Mouse (Mus musculus) right cerebral cortex, postnatal 36 days (tissue): ENCODE measurements around the gene Rnf17.

Source experiments
- DNase-seq, 2 experiments: peaks; one replicate each; pipeline ENCODE4 v3.0.0; 2022; ENCODE audit warnings: low spot score in 2 of 2, mixed read lengths in 1 of 2

Rnf17 gene

DNA sequence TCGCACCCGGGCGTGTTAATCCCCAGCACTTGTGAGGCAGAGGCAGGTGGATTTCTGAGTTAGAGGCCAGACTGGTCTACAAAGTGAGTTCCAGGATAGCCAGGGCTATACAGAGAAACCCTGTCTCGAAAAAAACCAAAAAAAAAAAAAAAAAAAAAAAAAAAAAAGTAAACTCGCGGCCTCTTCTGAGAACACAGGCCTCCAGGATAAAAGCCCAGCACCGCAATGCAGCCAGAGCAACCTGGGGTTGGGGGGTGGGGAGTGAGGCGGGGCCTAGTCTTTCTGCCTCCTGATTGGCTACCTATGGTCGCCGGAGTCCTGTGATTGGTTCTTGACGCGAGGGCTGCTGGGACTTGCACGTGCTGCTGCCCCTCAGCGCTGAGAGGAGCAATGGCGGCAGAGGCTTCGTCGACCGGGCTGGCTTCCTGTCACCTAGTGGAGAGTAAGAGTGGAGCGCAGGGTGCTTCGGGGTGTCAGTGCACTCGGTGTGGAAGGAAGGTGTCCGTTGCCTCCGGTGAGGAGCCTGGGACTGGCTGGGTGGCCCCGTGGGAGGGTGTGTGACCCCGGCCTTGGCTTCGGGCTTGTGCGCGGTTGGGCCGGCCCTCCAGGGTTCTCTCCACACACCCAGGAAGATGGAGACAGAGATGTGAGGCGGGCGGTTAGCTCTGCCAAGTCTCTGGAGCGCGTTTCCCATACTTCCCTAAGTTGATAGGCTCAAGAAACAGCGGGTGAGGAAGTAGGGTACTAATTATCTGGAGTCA is at the start of gene Rnf17:
Gene Rnf17 (plus strand): TSS at position 271 of the 761 bp plus-strand sequence.
- no peak for DNase-seq

DNA sequence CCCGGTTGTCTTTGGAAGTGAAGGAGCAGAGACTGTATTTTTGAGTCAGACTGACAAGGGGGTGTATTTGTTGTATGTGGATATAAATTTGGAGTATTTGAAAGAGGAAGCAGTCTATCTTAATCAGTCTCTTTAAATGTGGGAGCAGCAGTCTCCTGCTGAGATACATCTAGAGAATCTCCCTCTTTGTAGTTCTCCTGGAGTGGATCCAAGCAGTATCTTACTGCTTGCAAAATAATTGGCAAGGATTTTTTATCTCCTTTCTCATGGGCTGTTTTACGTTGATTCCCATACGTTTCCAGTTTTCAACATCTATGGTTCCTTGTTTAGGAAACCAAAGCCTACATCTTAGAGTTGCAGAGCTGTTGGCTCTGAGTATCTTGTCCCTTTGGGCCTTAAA is 47.6 kb upstream of the Rnf17 start:
- DNase-seq, result no peak

DNA sequence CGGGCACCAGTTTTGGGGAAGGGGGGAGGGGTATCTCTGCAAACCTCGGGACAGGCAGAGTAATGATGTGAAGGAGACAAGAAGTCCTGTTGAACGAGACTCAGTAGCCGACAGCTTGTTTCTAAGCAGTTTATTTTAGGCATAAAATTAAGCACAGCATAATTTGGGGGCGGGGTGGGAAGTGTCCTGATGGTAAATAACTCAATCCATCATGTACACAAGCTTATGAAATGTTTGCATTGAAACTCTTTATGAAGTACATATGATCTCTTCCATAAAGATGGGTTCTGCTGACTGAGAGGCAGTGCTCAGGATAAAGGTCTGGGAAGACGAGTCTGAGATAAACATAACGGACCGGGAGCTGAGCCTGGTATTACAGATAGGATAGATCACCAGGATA is 47.0 kb upstream of the Rnf17 start:
- DNase-seq, result no peak

DNA sequence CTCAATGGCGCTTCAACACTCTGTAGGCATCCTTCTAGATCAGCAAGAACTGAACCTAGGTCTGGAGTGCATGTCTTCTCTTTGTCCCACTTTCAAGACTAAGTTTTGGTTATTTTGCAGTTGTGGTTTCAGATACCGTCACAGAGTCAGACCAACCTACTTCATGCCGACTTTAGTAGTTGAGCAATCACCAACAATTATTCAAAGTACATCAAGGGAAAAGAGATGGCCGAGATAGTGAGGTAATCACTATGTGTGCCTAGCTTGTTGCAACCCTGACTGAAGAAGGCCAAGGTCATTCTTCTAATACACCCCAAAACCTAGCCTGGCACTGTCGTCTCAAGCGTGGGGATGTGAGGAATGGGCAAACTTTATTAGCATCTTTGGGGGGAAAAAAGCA is 46.2 kb upstream of the Rnf17 start:
- DNase-seq, result no peak

DNA sequence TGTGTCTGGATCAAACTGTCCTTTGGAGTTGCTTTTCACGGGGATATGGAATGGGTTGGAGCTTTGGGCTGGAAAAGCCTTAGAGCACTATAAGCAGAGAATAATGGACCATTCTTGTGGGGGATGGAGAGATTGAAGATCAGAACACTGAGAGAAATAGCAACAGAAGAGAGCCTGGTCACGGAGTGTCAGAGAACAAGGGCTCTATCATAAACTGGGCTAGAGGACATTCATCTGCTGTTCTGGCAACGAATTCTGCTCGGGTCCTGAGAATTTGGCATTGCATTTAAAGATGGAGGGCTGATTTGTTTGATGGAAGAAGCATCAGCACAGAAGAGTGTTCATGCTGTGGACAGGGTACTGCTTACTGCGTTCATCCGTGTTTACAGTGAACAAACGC is 44.0 kb upstream of the Rnf17 start:
- no peak for DNase-seq

DNA sequence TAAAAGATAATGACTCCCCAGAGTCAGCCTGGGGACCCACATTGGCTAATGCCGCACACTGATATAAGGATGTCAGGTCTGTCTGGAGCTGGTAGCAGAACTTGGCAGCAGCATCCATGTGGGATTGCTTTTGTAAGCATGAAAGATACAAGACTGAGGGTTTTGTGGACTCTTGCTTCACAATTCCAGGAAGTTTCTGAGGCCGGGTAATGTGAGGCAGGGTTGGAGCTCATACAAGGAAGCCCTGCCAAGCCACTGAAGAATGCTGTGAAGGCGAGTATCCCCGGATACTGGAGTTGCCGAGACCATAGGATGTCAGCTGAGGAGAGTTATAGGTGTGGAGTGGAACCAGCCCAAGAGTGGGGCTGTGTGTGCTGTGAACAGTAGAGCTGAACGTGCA is 43.2 kb upstream of the Rnf17 start:
- no peak for DNase-seq

DNA sequence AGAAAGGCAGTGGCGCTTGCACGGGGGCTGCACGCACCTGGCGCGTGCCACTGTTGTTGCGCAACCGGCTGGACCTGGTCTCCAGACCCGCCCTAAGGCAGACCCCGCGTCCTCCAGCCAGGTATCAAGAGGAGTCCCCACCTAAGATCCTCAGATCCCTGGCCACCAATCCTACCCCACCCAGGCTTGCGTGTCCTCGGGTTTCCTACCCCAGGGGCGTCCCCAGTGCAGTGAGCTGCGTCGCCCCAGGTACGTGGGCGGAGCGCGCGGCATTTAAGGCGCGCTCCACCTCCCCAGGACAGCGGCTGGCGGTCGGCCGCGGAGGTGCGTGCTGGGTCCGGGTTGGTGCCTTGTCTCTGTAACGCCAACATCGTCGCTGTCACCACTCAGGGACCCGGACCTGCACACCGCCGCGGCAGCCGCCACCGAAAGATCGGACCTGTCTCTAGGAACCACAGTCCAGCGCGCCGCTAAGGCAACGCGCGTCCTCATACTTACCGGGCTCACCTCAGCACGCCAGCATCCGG is 37.6 kb upstream of the Rnf17 start, which contains the start of gene Atp12a:
Gene Atp12a (plus strand): TSS at position 358 of the 527 bp plus-strand sequence.
- DNase-seq, result no peak

DNA sequence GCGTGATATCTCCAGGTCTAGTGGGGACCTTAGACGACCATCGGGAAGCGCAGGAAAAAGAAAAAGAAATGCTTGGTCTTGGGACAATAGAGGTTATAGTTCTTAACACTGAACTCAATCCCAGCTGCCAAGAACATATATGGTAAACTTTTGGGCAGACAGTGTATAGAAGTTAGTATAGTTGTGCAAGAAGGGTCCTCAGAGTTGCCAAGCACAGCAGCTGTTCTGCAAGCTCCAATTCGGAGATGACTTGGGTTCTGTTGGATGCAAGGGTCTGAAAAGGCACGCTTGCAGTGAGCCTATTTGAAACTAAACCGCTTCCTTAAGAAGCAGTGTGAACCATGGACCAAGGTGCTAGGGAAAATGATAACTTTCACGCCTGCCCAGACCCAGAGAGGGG is 37.1 kb upstream of the Rnf17 start:
- DNase-seq, result no peak

DNA sequence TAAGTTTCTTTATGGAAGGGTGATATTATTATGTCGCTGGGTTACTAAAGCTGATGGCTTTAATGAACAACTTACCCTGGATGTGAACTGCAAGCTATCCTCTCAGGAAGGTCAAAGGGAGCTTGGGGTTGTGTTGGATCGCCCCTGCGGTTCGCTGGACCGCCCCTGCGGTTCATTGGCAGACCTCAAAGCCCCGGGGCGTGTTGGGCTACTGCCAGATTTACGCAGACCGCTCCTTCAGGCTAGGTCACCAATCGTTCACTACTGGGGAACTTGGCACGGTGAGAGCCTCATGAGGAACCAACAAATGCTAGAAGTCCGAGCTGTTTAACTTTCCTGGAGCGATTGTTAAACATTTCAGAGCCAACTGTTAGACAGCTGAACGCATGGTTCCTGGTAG is 35.7 kb upstream of the Rnf17 start:
- no peak for DNase-seq

DNA sequence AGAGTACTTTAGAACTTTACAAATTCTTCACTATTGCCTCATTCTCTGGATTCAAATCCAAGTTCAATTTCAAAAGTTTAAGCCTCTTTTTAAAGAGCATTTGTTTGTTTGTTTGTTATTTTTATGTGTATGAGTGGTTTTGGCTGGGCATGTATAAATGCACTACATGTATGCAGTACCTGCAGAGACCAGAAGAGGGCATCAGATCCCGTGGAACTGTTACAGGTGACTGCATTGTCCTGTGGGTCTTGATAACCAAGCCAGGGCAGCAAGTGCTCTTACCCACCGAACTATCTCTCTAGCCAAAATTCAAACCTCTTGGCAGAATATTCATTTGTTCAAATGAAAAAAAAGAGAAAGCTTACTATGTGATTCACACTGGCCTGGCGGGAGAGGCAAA is 33.5 kb upstream of the Rnf17 start:
- DNase-seq, result no peak

DNA sequence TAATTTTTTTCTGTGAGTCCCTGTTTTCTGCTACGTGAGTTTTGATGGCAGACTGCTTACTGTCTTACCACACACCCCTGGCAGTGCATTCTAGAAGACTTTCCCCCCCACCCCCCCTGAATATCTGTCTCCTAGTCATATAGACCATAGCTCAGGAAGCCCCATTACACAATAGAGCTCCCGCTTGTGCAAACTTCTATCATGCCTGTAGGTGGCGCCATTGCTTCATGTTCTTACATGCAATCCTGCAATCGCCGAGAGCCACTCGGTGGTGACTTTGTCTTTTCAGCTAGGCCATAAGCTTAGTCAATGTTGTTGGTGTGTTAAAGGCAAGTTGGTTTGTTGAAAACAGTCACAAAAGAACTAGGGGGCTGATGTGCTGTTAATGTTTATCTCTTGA is 26.6 kb upstream of the Rnf17 start:
- peak; percentile 62 to 70 for DNase-seq

DNA sequence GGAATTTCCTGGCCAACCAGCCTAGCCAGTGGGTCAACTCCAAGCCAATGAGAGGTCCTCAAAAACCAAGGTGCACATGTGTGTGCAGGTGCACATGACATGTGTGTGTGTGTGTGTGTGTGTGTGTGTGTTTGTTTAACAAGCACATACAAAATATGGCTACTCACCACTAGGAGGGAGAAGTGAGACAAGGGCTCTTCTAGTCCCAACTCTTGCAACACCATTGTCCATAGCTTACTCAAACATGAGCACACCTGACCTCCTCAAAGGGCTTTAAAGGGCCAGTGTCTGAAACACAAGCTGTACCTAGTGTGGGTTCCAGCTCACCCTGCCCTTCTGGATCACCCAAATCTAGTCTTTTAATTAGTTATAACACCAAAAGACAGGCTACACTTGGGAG is 24.6 kb upstream of the Rnf17 start:
- no peak for DNase-seq

DNA sequence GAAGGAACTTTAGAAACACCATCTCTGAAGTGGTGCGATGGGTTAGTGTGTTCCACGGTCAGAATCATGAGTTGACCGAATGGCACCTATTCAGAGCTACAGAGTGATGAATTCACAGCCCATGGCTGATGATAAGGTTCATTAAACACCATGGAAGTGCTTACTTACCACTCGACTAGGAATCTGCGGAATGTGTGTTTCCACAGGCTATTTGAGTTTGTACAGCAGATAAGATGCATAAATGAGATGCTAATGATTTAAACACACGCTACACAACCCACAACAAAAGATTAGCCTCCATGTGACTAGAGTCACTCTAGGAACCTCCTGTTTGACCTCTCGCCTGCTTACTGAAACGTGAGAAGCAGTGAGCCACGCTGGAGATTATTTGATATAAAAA is 23.0 kb upstream of the Rnf17 start:
- DNase-seq, result no peak

DNA sequence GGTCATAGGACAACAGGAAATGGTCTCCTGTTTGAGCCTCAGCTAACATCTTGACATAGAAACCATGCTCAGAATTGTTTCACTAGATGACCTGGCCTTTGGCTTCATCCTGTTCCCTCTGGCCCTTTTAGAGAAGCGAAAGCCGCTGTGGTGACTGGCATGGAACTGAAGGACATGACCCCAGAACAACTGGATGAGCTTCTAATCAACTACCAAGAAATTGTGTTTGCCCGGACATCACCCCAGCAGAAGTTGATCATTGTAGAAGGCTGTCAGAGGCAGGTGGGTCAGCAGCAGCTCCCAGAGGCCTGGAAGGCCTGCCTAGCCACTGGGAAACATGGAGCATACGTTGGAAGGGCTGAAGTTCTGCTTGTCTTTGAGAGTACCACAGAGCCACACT is 20.0 kb upstream of the Rnf17 start:
- no peak for DNase-seq

DNA sequence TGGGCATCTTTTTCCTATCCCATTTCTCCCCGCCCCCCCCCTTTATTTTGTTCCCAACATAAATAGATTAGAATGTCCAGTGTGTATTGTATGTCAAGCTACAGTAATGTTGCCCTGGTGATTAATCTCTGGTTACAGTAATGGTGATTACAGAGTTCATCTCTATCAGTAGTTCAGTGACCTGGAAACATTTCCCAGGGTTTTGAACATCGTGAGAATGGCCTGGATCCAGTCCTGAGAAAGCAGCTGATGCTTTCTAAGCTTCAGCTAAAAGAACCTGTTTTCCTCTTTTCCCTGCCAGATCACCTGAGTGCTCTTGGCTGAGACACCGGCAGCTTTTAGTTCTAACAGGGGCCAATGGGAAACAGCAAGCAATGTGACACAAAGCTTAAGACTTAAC is 12.1 kb upstream of the Rnf17 start:
- DNase-seq, result no peak

DNA sequence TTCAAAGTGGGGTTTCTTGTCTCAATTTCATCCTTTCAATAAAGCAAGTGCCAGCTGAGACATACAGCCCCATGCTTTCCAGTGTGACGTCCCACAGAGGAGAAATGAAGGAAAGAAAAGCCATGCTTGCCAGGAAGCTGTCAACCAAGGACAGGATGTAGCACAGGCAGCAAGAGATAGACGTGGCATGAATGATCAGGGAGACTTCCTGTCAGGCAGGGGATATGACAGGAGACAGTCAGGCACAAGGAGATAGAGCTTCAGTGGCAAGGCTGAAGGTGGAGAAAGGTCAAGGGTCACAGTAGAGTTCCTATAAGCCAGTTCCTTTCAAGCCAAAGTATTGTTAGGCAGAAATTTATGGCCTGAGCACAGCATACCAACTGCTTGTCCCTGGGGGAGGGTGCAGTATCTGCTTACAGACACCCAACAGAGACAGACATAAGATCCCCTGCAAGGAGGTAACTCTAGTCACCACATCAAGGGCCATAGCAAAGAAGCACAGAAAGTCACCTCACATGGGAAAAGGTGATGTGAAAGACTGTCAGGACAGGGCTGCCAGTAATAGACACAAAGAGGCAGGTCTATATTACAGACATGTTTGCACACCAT is 8.6 kb upstream of the Rnf17 start:
- no peak for DNase-seq

DNA sequence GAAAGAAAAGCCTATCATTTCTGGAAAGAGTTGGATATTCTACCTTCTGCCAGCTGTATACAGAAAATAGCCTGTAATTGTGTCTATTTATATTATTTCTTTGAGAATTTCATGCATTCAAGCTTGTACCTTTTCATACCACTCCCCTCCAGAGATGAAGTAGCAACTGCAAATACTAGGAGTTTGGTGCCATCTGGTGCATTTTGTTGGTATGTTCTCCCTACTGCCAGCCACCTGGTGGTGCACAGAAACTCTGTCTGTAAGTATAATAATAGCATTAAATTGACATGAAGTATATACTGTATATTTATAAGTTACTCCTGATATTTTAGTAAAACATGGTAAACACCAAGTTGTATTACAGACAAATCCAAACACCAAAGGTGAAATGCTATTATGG is 4.4 kb upstream of the Rnf17 start:
- DNase-seq, result no peak

DNA sequence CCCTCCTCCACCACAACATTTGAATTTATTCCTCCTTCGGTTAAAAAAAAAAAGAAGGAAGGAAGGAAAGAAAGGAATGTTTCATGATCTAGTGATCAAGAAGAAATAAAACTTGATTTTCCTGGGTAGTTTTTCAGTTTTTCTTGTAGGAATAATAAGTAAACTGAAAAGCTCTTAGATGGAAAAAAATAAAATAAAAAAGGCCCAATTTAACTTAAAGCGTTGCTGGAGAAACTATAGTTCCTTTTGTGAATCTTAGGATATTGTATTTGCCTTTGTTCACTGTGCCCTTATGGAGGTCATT is 643 bp downstream of the Rnf17 start:
- DNase-seq, result no peak

DNA sequence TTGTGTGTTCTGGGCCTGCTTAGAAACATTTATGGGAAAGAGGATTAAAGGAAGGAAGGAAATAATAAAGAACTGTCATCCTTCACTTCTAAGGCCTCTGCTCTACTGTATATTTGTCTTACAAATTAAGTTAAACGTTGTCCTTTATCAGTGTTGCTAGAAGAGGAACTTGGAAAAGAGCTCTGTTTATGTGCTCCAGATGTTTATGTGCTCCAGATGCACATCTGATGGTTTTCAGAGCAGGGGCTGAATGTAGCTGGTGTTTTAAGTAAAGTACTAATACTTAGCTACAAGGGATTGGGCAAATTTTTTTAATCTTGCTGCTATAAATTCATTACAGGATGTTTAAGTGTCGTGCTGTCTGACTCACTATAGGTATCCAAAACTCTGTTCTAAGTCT is 59.7 kb downstream of the Rnf17 start:
- DNase-seq, result no peak

DNA sequence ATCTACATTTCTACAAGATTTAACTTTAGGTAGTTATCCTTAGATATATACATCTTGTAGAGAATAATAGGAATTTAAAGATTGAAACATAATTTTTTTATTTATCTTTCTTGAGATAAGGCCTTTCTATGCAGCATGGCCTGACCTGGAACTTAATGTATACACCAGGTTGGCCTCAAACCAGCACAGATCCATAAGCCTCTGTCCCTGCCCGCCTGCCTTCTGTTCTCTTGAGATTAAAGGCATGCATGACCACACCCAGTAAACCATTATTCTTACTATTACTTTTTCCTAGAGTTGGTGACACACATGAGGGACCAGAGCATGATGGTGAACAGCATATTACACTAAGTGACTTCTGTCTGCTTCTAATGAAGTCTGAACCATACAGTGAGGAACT is 60.3 kb downstream of the Rnf17 start:
- no peak for DNase-seq

DNA sequence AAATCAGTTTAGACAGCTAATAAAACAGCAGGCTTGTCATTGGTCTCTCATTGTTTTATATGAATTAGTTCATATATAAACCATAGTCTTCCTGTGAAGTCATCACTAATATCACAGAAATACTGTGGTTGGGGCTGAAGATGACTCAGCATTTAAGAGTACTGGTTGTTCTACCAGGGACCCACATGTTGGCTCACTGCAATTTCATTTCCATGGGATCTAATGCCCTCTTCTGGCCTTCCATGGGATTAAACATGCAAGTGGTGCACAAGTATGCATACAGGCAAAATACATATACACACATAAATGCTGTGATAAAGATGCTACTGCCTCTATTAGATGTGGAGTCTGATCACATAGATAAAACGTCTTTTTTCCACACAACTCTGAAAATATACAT is 65.8 kb downstream of the Rnf17 start:
- no peak for DNase-seq

DNA sequence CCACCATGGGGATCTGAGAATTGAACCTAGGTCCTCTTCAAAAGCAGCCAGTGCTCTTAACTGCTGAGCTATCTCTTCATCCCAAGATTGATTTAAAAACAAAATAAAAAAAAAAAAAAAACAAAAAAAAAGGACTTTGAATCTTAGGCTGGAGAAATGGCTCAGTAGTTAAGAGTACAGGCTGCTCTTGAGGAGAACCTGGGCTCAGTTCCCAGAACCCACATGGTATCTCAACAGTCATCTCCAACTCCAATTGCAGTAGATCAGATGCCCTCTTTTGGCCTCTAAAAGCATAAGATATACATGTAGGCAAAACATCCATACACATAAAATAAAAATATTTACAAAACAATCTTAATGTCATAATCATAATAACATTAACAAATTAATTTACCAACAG is 87.4 kb downstream of the Rnf17 start:
- DNase-seq, result no peak

DNA sequence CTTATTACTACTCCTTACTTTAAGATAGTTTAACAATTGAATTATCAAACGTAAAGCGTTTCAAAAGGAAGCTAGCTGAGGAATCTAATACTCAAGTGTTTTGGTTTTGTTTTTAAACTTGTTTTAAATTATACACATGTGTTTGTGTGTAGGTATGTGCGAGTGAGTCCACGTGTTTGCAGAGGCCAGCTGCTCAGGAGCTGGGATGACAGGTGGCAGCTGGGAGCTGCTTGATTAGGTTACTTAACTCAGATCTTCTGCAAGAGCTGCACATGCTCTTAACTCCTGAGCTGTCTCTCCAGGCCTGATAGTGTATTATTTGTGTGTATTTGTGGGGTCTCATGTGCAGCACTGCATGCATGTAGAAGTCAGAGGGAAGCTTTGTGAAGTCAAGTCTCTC is 100.0 kb downstream of the Rnf17 start:
- DNase-seq, result no peak

DNA sequence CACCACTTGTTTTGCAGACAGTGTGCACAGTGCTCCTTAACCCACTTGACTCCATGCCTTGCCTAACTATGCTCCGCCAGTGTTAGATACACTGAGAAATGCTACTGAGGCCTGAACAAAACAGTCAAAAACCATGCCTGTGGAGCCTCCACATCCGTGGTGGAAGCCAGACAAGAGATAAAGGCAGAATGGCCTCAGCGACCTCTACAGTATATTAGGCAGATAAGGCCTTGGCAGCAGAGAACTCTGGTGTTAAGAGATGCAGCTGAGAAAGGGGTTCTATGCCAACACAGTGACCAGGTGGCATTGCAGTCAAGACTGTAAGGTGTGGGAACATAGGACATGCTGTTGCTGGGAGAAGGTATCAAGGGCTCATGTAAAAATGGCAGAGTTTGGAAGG is 104.4 kb downstream of the Rnf17 start:
- no peak for DNase-seq
